Mouse (Mus musculus): ENCODE measurements around the gene Spns3. TPM values are rescaled to one million over a fixed set of nuclear protein-coding genes. Genes with fewer than 3 reads are reported as not detected.

Gene Spns3
- polyA plus RNA-seq, 1 experiment, result 1.4 TPM

DNA sequence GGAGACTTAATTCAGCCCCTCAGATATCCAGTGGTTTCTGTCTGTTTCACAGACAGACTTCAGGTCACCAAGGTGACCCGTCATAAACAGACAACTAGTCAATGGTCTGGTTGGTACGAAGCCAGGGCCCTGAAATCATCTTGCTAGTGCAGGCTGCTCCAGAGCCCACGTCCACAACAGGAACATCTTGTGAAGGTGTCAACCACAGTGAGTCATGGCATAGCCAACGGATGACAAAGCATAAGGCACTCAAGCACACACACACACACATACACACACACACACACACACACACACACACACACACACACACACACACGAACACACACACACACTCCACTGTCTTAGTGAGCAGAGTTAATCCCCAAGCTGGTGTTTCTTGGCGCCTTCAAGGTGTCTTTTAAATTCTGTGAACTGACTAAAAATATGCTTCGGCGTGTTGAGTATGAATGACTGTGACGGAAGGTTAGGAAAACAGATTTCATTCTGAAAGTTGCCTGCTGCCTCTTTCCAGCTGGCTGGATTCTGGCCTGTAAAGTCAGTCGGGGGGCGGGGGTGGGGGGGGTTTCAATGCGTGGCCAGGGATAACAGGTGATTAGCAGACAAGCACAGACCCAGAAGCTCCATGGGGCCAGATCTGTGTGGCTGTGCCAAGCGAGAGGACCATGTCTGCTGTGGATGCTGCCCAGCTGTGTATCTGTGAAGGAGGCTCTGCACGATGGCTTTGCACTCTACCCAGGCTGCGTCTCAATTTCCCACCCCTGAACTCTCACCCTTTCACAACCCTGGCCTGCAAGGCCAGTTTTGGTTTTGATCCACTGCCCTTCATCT, 59.0 kb downstream of the Spns3 start:
- 63% methylated on average over 15 of the region's 15 CpGs for WGBS
- no peak for TF ChIP-seq POLR2A (IDR thresholded peaks at IDR 0.05; ENCODE audit: borderline replicate concordance, extremely low read depth, low read depth, low read length)
- no peak for TF ChIP-seq CTCF (IDR thresholded peaks at IDR 0.05; ENCODE audit: insufficient read depth, low read length)

DNA sequence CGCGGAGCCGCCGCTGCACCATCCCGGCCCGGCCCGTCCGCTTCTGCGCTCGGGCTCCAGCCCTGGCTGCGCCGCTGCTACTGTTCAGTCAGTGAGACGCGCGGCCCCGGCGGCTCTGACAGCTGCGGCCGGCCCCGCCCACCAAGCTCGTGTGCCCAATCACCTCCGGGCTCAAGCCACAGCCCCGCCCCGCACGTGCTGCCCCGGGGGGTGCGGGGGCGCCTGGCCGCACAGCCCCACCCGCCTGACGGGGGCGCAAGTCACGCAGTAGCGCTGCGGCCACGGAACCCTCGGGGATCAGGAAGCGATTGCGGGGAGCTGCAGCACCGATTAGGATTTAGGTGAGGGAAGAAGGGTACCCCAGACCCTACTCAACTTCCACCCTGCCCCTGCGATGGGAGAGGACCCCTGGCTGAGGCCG, 60.4 kb downstream of the Spns3 start, which contains the start of gene Spns2:
TSS of gene Spns2 (minus strand) at position 24 of the 421 bp plus-strand sequence.
- peak within 1 kb of the TSS; percentile 63 for H3K4me3 ChIP-seq (replicated peaks; ENCODE audit: extremely low read depth, low read depth, low read length)
- under 1% methylated on average over 38 of the region's 42 CpGs for WGBS
- peaks cover 11% of the 10 kb centered on the region for H3K4me1 ChIP-seq (ENCODE audit: control insufficient read depth, insufficient read depth, low read length)
- TF ChIP-seq CTCF (IDR thresholded peaks at IDR 0.05; ENCODE audit: insufficient read depth, low read length) (0 out of 2 replicates have a peak, but pooled peaks have one; percentile 7), POLR2A (IDR thresholded peaks at IDR 0.05; ENCODE audit: borderline replicate concordance, extremely low read depth, low read depth, low read length) (peak; percentile 70; the same call in 1 of the 2 replicates)
- peak; percentile 90 for DNase-seq

More for the DNA sequence above, 59.0 kb downstream of the Spns3 start:
- Histone ChIP-seq H3K4me1 (ENCODE audit: control insufficient read depth, insufficient read depth, low read length) (0 out of 2 replicates have a peak, but pooled peaks cover 2% of the 10 kb centered on the region), H3K4me3 (replicated peaks; ENCODE audit: extremely low read depth, low read depth, low read length) (no peak overlapping the region)
- DNase-seq, result no peak

DNA sequence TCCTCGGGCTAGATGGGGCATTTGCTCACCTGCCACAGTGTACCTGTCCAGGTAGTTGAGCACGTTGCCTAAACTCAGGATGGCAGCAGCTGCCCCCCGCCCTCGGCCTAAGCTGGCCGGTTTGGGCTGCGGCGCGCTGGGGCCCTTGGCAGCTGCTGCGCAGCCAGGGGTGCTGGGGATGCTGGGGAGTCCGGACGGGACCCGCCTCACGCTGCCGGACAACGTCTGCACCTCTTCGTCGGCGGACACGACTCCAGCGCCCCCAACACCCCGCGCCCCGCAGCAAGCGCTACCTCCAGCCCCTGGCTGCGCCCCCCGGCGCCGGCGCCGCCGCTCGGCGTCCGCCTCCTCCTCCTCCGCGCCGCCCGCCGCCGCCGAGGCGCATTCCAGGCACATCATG, 60.9 kb downstream of the Spns3 start:
- peak overlapping the region; percentile 63 for H3K4me3 ChIP-seq (replicated peaks; ENCODE audit: extremely low read depth, low read depth, low read length)
- TF ChIP-seq CTCF (IDR thresholded peaks at IDR 0.05; ENCODE audit: insufficient read depth, low read length) (no peak), POLR2A (IDR thresholded peaks at IDR 0.05; ENCODE audit: borderline replicate concordance, extremely low read depth, low read depth, low read length) (no peak)
- no peak for DNase-seq
- 1% methylated on average over 40 of the region's 42 CpGs for WGBS
- peaks cover 11% of the 10 kb centered on the region for H3K4me1 ChIP-seq (ENCODE audit: control insufficient read depth, insufficient read depth, low read length)

DNA sequence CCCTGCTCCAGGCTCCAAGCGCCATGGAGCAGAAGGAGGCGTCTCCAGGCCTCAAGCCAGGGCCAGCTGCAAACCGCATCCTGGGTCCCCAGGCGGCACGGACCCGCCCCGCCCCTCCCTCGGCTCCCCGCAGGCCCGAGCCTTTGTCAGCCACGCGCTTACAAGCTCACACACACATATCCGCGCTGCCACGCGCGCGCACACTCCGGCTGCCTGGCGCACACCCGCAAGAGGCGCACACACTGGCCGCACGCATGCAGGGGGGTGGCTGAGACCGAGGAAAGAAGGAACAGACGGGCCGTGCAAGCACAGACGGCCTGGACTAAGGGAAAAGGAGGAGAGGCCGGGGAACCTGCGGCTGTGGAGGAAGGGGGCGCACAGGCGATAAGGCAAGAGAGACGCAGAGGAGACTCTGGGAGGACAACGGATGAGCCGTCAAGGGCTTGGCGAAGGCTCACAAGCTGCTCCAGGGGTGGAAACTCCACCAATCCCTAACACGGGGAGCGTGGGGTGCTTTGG, 61.5 kb downstream of the Spns3 start:
- TF ChIP-seq POLR2A (IDR thresholded peaks at IDR 0.05; ENCODE audit: borderline replicate concordance, extremely low read depth, low read depth, low read length), result no peak
- no peak for TF ChIP-seq CTCF (IDR thresholded peaks at IDR 0.05; ENCODE audit: insufficient read depth, low read length)
- 1% methylated on average over 38 of the region's 38 CpGs for WGBS
- Histone ChIP-seq H3K4me3 (replicated peaks; ENCODE audit: extremely low read depth, low read depth, low read length) (peak overlapping the region; percentile 63), H3K4me1 (ENCODE audit: control insufficient read depth, insufficient read depth, low read length) (peaks cover 11% of the 10 kb centered on the region)
- DNase-seq, result no peak

DNA sequence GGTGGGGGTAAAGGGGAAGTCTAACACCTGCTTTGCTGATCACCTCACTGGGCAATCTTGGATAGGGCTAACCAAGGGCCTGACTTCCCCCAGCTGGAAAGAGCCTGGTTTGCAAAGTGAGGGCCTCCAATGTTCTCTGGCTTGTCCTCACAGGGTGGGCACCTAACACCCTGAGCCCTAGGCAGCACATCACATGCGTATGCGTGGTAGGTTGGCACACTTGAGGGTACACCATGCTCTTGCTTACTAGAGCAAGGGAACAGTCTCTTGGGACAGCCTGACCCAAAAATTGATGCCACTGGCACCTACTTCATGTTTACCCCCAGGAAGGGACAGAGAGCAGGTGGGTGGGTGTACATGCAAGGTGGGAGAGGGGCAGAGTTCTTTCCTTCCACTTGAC, 62.6 kb downstream of the Spns3 start:
- TF ChIP-seq CTCF (IDR thresholded peaks at IDR 0.05; ENCODE audit: insufficient read depth, low read length) (no peak), POLR2A (IDR thresholded peaks at IDR 0.05; ENCODE audit: borderline replicate concordance, extremely low read depth, low read depth, low read length) (no peak)
- DNase-seq, result no peak
- WGBS, result 56% methylated on average over 2 of the region's 2 CpGs
- Histone ChIP-seq H3K4me3 (replicated peaks; ENCODE audit: extremely low read depth, low read depth, low read length) (peak overlapping the region; percentile 56), H3K4me1 (ENCODE audit: control insufficient read depth, insufficient read depth, low read length) (peaks cover 14% of the 10 kb centered on the region)

DNA sequence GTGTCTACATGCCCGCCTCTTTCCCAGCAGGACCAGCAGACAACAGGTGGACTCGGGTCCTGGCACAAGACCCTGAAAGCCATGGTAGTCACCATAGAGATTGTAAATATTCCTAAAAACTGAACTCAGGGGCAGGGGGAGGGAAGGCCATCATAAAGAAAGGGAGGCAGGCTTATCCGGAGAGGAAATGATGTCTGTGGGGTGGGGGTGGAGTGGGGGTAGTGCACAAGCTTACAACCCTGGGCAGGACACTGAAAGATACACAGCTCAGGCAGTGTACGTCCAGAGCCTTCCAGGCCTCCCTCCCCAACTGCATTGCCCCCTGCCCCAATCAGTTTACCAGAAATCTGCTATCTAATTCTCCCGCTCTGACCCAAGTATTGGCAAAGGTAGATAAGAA, 63.1 kb downstream of the Spns3 start:
- Histone ChIP-seq H3K4me1 (ENCODE audit: control insufficient read depth, insufficient read depth, low read length) (peaks cover 18% of the 10 kb centered on the region), H3K4me3 (replicated peaks; ENCODE audit: extremely low read depth, low read depth, low read length) (peak overlapping the region; percentile 33)
- WGBS, result 39% methylated on average over 5 of the region's 5 CpGs
- no peak for TF ChIP-seq CTCF (IDR thresholded peaks at IDR 0.05; ENCODE audit: insufficient read depth, low read length)
- TF ChIP-seq POLR2A (IDR thresholded peaks at IDR 0.05; ENCODE audit: borderline replicate concordance, extremely low read depth, low read depth, low read length), result peak; percentile 44; the same call in 1 of the 2 replicates
- DNase-seq, result no peak

DNA sequence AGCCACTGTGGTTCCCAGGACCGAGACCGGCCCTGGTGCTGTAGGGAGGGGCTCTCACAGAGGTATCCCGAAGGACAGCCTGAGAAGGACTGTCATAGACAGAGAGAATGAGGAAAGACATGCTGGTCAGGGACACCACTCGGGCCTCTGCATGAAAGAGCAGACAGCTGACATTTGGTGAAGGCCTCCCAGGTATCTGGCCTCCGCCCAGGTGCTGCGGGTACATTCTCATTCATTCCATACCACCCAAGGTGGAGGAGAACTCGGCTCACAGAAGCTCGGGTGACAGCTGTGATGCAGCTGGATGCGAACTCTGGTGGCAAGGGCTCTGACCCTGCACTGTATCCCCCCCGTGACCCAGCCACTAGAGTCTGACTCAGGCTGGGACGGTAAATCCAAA, 64.3 kb downstream of the Spns3 start:
- H3K4me1 ChIP-seq (ENCODE audit: control insufficient read depth, insufficient read depth, low read length), result peaks cover 24% of the 10 kb centered on the region
- H3K4me3 ChIP-seq (replicated peaks; ENCODE audit: extremely low read depth, low read depth, low read length), result no peak overlapping the region
- WGBS, result 68% methylated on average over 11 of the region's 11 CpGs
- TF ChIP-seq CTCF (IDR thresholded peaks at IDR 0.05; ENCODE audit: insufficient read depth, low read length) (no peak), POLR2A (IDR thresholded peaks at IDR 0.05; ENCODE audit: borderline replicate concordance, extremely low read depth, low read depth, low read length) (no peak)
- no peak for DNase-seq

DNA sequence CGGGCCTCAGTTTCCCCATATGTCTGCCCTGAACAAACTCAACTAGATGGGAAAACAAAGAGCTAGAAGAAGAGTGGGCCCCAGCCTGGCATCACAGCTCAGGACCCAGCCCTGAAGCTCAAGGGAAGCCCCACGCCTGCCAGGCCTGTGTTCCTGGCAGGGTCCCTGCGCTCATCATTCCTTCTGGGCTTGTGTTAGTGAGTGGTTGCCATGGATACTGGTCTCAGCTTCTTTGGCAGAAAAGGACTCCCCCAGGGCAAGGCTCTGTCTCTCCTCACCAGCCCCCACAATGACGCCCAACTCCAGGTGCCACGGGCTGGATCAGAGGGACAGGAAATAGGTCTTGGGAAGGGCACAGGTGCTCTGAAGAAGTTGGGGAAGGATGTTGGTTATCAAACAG, 65.1 kb downstream of the Spns3 start:
- no peak overlapping the region for H3K4me3 ChIP-seq (replicated peaks; ENCODE audit: extremely low read depth, low read depth, low read length)
- WGBS, result 50% methylated on average over 5 of the region's 5 CpGs
- peaks cover 26% of the 10 kb centered on the region for H3K4me1 ChIP-seq (ENCODE audit: control insufficient read depth, insufficient read depth, low read length)
- no peak for DNase-seq
- no peak for TF ChIP-seq CTCF (IDR thresholded peaks at IDR 0.05; ENCODE audit: insufficient read depth, low read length)
- no peak for TF ChIP-seq POLR2A (IDR thresholded peaks at IDR 0.05; ENCODE audit: borderline replicate concordance, extremely low read depth, low read depth, low read length)

DNA sequence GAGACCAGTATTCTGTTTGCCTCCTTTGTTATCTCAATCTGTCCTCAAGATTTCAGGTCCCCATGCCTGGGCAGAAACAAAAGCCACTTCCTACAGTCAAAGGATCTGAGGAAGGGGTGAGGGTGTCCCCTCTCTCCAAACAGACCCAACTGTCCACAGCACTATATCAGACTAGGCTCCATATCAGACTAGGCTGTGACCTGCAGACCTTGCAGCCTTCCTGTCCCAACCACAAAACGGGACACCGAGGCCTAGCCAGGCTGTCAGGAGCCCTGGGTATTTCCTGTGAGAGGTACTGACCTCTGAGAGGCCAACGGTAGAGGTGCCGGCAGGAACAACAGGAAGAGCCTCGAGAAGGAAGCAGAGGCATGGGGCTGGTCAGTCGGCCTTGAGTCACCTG, 65.8 kb downstream of the Spns3 start:
- WGBS, result 16% methylated on average over 6 of the region's 6 CpGs
- Histone ChIP-seq H3K4me1 (ENCODE audit: control insufficient read depth, insufficient read depth, low read length) (peaks cover 26% of the 10 kb centered on the region), H3K4me3 (replicated peaks; ENCODE audit: extremely low read depth, low read depth, low read length) (no peak overlapping the region)
- no peak for DNase-seq
- TF ChIP-seq POLR2A (IDR thresholded peaks at IDR 0.05; ENCODE audit: borderline replicate concordance, extremely low read depth, low read depth, low read length), result no peak
- no peak for TF ChIP-seq CTCF (IDR thresholded peaks at IDR 0.05; ENCODE audit: insufficient read depth, low read length)

Data from lung, adult 2 months (tissue).